Mouse (Mus musculus): Measurements from ENCODE around the gene Cand1. TPM values are rescaled to one million over a fixed set of nuclear protein-coding genes. Genes with fewer than 3 reads are reported as not detected.

Gene Cand1
- polyA plus RNA-seq, 1 experiment from 2014 or later, result 56.3 TPM

- Histone ChIP-seq H3K4me2 (peak overlapping the region; percentile 62), H3K9me3 (no peaks in the 10 kb centered on the region), H3K27me3 (no peaks in the 10 kb centered on the region), H3K36me3 (peaks cover 9% of the 10 kb centered on the region), H3K4me1 (peaks cover 12% of the 10 kb centered on the region), H3K27ac (peak overlapping the region; percentile 96), H3K9ac (peak overlapping the region; percentile 91), H3K4me3 (peak overlapping the region; percentile 95)
- WGBS, result 0% methylated on average over 36 of the region's 37 CpGs
- peak; percentile 61; the same call in 1 of the 2 replicates for ATAC-seq (ENCODE audit: borderline replicate concordance, extremely low read depth, low FRiP score, low TSS enrichment)
These were observed 254 bp downstream of the Cand1 start for GRCm38 (mm10) chr10:119239633-119239968.

- peak; percentile 55 for ATAC-seq (ENCODE audit: borderline replicate concordance, extremely low read depth, low FRiP score, low TSS enrichment)
- WGBS, result under 1% methylated on average over 47 of the region's 54 CpGs
- H3K27ac ChIP-seq, result peak overlapping the region; percentile 96
These were observed 747 bp downstream of the Cand1 start for GRCm38 (mm10) chr10:119238985-119239631.

GRCm38 (mm10) chr10:119231526-119231925, 8.3 kb downstream of the Cand1 start:
- no peak overlapping the region for H3K9ac ChIP-seq
- 84% methylated on average over 5 of the region's 5 CpGs for WGBS
- no peak for ATAC-seq (ENCODE audit: borderline replicate concordance, extremely low read depth, low FRiP score, low TSS enrichment)

More at GRCm38 (mm10) chr10:119238985-119239631, 747 bp downstream of the Cand1 start:
- peaks cover 12% of the 10 kb centered on the region for H3K4me1 ChIP-seq
- H3K9ac ChIP-seq, result peak overlapping the region; percentile 91
- peak overlapping the region; percentile 62 for H3K4me2 ChIP-seq
- H3K27me3 ChIP-seq, result no peaks in the 10 kb centered on the region
- H3K36me3 ChIP-seq, result peaks cover 9% of the 10 kb centered on the region
- H3K9me3 ChIP-seq, result no peaks in the 10 kb centered on the region
- peak overlapping the region; percentile 95 for H3K4me3 ChIP-seq

GRCm38 (mm10) chr10:119230703-119231102, 9.2 kb downstream of the Cand1 start:
- H3K4me2 ChIP-seq, result no peak overlapping the region; the same call in 1 of the 2 replicates
- WGBS, result 85% methylated on average over 4 of the region's 4 CpGs

More at GRCm38 (mm10) chr10:119231526-119231925, 8.3 kb downstream of the Cand1 start:
- H3K27ac ChIP-seq, result no peak overlapping the region
- H3K4me1 ChIP-seq, result peaks cover 24% of the 10 kb centered on the region
- H3K27me3 ChIP-seq, result no peaks in the 10 kb centered on the region
- H3K36me3 ChIP-seq, result peaks cover 6% of the 10 kb centered on the region
- no peak overlapping the region for H3K4me2 ChIP-seq
- H3K9me3 ChIP-seq, result no peaks in the 10 kb centered on the region
- H3K4me3 ChIP-seq, result no peak overlapping the region

GRCm38 (mm10) chr10:119230074-119230669, 9.7 kb downstream of the Cand1 start:
- Histone ChIP-seq H3K27me3 (no peaks in the 10 kb centered on the region), H3K4me1 (peaks cover 24% of the 10 kb centered on the region), H3K4me2 (no peak overlapping the region; the same call in 1 of the 2 replicates), H3K27ac (no peak overlapping the region), H3K4me3 (no peak overlapping the region), H3K9ac (no peak overlapping the region), H3K9me3 (no peaks in the 10 kb centered on the region), H3K36me3 (peaks cover 13% of the 10 kb centered on the region)
- ATAC-seq (ENCODE audit: borderline replicate concordance, extremely low read depth, low FRiP score, low TSS enrichment), result no peak
- WGBS, result 38% methylated on average over 5 of the region's 5 CpGs

More at GRCm38 (mm10) chr10:119230703-119231102, 9.2 kb downstream of the Cand1 start:
- peaks cover 11% of the 10 kb centered on the region for H3K36me3 ChIP-seq
- H3K4me1 ChIP-seq, result peaks cover 24% of the 10 kb centered on the region
- H3K9me3 ChIP-seq, result no peaks in the 10 kb centered on the region
- no peak overlapping the region for H3K27ac ChIP-seq
- ATAC-seq (ENCODE audit: borderline replicate concordance, extremely low read depth, low FRiP score, low TSS enrichment), result no peak
- H3K27me3 ChIP-seq, result no peaks in the 10 kb centered on the region
- no peak overlapping the region for H3K9ac ChIP-seq
- H3K4me3 ChIP-seq, result no peak overlapping the region

- Histone ChIP-seq H3K27me3 (no peaks in the 10 kb centered on the region), H3K36me3 (peaks cover 36% of the 10 kb centered on the region), H3K9ac (no peak overlapping the region), H3K27ac (no peak overlapping the region), H3K4me3 (no peak overlapping the region), H3K4me2 (no peak overlapping the region), H3K4me1 (peaks cover 5% of the 10 kb centered on the region; the same call in 1 of the 2 replicates), H3K9me3 (no peaks in the 10 kb centered on the region)
- no peak for ATAC-seq (ENCODE audit: borderline replicate concordance, extremely low read depth, low FRiP score, low TSS enrichment)
- WGBS, result 69% methylated on average over 4 of the region's 4 CpGs
These were observed 16.2 kb downstream of the Cand1 start for GRCm38 (mm10) chr10:119223686-119224085.

GRCm38 (mm10) chr10:119221631-119222030, 18.2 kb downstream of the Cand1 start:
- Histone ChIP-seq H3K27ac (no peak overlapping the region), H3K4me2 (no peak overlapping the region), H3K27me3 (no peaks in the 10 kb centered on the region), H3K9ac (no peak overlapping the region), H3K9me3 (no peaks in the 10 kb centered on the region), H3K4me1 (peaks cover 5% of the 10 kb centered on the region; the same call in 1 of the 2 replicates), H3K36me3 (peaks cover 54% of the 10 kb centered on the region), H3K4me3 (no peak overlapping the region)
- no peak for ATAC-seq (ENCODE audit: borderline replicate concordance, extremely low read depth, low FRiP score, low TSS enrichment)
- WGBS, result 76% methylated on average over 5 of the region's 5 CpGs

- Histone ChIP-seq H3K4me2 (no peak overlapping the region), H3K4me3 (no peak overlapping the region), H3K27ac (no peak overlapping the region), H3K36me3 (peaks cover 52% of the 10 kb centered on the region), H3K9ac (no peak overlapping the region), H3K9me3 (no peaks in the 10 kb centered on the region), H3K4me1 (peaks cover 5% of the 10 kb centered on the region; the same call in 1 of the 2 replicates), H3K27me3 (no peaks in the 10 kb centered on the region)
- 46% methylated on average over 11 of the region's 11 CpGs for WGBS
- ATAC-seq (ENCODE audit: borderline replicate concordance, extremely low read depth, low FRiP score, low TSS enrichment), result no peak
These were observed 20.4 kb downstream of the Cand1 start for GRCm38 (mm10) chr10:119219415-119219814.

GRCm38 (mm10) chr10:119218274-119219080, 21.4 kb downstream of the Cand1 start:
- ATAC-seq (ENCODE audit: borderline replicate concordance, extremely low read depth, low FRiP score, low TSS enrichment), result no peak
- Histone ChIP-seq H3K9me3 (no peaks in the 10 kb centered on the region), H3K9ac (no peak overlapping the region), H3K4me3 (no peak overlapping the region), H3K4me2 (no peak overlapping the region), H3K36me3 (peaks cover 51% of the 10 kb centered on the region), H3K27ac (no peak overlapping the region), H3K27me3 (no peaks in the 10 kb centered on the region), H3K4me1 (peaks cover 5% of the 10 kb centered on the region; the same call in 1 of the 2 replicates)
- 87% methylated on average over 15 of the region's 15 CpGs for WGBS

GRCm38 (mm10) chr10:119212443-119212842, 27.4 kb downstream of the Cand1 start:
- Histone ChIP-seq H3K4me3 (no peak overlapping the region), H3K9ac (no peak overlapping the region), H3K36me3 (peaks cover 84% of the 10 kb centered on the region), H3K4me1 (no peaks in the 10 kb centered on the region), H3K4me2 (no peak overlapping the region), H3K27ac (no peak overlapping the region), H3K27me3 (no peaks in the 10 kb centered on the region), H3K9me3 (no peaks in the 10 kb centered on the region)
- WGBS, result 70% methylated on average over 5 of the region's 5 CpGs
- ATAC-seq (ENCODE audit: borderline replicate concordance, extremely low read depth, low FRiP score, low TSS enrichment), result no peak

GRCm38 (mm10) chr10:119211251-119211650, 28.6 kb downstream of the Cand1 start:
- Histone ChIP-seq H3K27ac (no peak overlapping the region), H3K4me2 (no peak overlapping the region), H3K9ac (no peak overlapping the region), H3K36me3 (peaks cover 84% of the 10 kb centered on the region), H3K9me3 (no peaks in the 10 kb centered on the region), H3K4me1 (no peaks in the 10 kb centered on the region), H3K27me3 (no peaks in the 10 kb centered on the region), H3K4me3 (no peak overlapping the region)
- no peak for ATAC-seq (ENCODE audit: borderline replicate concordance, extremely low read depth, low FRiP score, low TSS enrichment)
- WGBS, result 91% methylated on average over 11 of the region's 11 CpGs
